Mouse (Mus musculus): ENCODE results near the gene Csrp1. TPM values are rescaled to one million over a fixed set of nuclear protein-coding genes. Genes with fewer than 3 reads are reported as not detected.

The Csrp1 gene
- polyA plus RNA-seq, 1 experiment from 2014 or later: 65.6 TPM

DNA sequence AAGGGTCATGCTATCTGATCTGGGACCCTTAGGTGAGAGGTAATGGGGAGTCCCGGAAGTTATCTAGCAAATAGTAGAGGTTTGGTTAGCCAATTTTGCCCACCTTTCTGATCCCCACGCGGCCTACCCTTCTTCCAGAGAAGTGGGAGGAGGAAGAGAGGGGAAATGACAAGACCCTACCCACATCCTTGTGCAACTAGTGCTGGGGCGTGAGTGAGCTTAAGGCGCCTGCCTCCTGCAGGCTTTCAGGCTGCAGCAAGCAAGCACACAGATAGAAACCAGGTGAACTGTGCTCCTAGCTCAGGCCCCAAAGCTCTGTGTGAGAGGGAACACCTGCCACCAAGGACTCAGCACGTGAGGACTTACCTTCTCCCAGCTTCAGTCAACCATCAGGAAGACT, 31.2 kb upstream of the Csrp1 start:
- Histone ChIP-seq H3K4me3 (ENCODE audit: low read depth, low read length) (peak overlapping the region; percentile 78), H3K4me2 (peak overlapping the region; percentile 99), H3K27ac (ENCODE audit: low read depth, low read length) (peak overlapping the region; percentile 73; the same call in 1 of the 2 replicates), H3K27me3 (replicated peaks; ENCODE audit: control insufficient read depth, insufficient read depth, low read length) (peaks cover 26% of the 10 kb centered on the region), H3K36me3 (ENCODE audit: control insufficient read depth, insufficient read depth, low read length) (no peaks in the 10 kb centered on the region), H3K9ac (ENCODE audit: low read depth, low read length) (peak overlapping the region; percentile 72; the same call in 1 of the 2 replicates), H3K9me3 (ENCODE audit: control insufficient read depth, low read length) (no peaks in the 10 kb centered on the region), H3K4me1 (replicated peaks; ENCODE audit: control insufficient read depth, insufficient read depth, low read length) (peaks cover 32% of the 10 kb centered on the region)
- WGBS: 10% methylated on average over 6 of the region's 6 CpGs
- DNase-seq (ENCODE audit: low spot score) (no peak), ATAC-seq (replicated peaks; ENCODE audit: low FRiP score) (no peak)

DNA sequence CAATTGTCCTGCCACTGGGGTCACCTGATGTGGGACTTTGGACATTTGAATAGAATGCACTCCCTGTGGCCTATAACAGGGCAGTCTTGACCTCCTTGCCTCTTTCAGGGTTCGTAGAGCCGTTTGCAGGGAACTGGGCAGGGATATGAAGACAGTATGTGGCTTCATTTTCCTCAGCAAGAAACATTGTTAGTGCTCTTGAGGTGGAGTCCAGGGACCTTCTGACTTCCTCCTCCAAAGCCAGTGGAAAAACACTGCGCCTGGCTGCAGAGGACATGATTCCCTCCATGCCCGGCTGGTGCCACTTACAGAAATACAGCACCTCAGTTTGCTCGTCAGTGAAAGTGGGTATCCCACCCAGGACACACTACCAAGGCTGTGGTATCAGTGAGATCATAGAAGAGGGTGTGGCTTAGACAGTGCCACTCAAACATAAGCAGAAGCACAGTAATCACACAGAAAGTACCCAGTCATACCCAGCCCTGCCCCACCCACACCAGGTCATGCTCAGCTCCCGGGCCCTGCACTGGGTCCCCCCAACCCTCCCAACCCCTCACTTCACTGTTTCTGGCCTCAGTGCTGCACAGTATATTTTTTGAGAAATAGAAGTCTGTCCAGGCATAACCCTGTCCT, 29.0 kb upstream of the Csrp1 start:
- Histone ChIP-seq H3K9me3 (ENCODE audit: control insufficient read depth, low read length) (no peaks in the 10 kb centered on the region), H3K36me3 (ENCODE audit: control insufficient read depth, insufficient read depth, low read length) (no peaks in the 10 kb centered on the region), H3K27me3 (replicated peaks; ENCODE audit: control insufficient read depth, insufficient read depth, low read length) (peaks cover 24% of the 10 kb centered on the region), H3K9ac (ENCODE audit: low read depth, low read length) (no peak overlapping the region), H3K4me2 (peak overlapping the region; percentile 52), H3K27ac (ENCODE audit: low read depth, low read length) (peak overlapping the region; percentile 32), H3K4me1 (replicated peaks; ENCODE audit: control insufficient read depth, insufficient read depth, low read length) (peaks cover 26% of the 10 kb centered on the region), H3K4me3 (ENCODE audit: low read depth, low read length) (no peak overlapping the region)
- DNase-seq (ENCODE audit: low spot score) (no peak), ATAC-seq (replicated peaks; ENCODE audit: low FRiP score) (peak; percentile 56)
- 61% methylated on average over 6 of the region's 6 CpGs for WGBS

DNA sequence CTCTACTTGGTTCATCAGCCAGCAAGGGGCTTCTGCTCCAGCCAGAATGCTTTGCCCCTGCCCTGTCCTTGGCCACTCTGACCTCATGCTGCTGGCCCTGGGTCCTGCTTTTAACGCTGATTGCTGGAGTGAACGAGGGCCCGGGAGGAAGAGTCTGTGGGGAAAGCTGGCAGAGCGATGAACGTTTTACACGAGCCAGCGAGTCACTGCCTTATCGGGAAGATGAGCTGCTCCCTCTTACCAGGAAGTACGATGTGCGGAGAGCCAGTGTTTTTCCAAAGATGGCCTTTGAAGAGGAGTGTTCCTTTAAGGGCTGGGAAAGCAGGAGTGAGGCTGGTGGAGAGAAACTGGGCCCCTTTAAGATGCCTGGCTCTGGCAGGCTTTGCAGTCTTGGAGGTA, 28.4 kb upstream of the Csrp1 start:
- no peak for ATAC-seq (replicated peaks; ENCODE audit: low FRiP score)
- no peak for DNase-seq (ENCODE audit: low spot score)
- 33% methylated on average over 10 of the region's 10 CpGs for WGBS
- Histone ChIP-seq H3K9ac (ENCODE audit: low read depth, low read length) (no peak overlapping the region), H3K27me3 (replicated peaks; ENCODE audit: control insufficient read depth, insufficient read depth, low read length) (peaks cover 21% of the 10 kb centered on the region), H3K36me3 (ENCODE audit: control insufficient read depth, insufficient read depth, low read length) (no peaks in the 10 kb centered on the region), H3K4me1 (replicated peaks; ENCODE audit: control insufficient read depth, insufficient read depth, low read length) (peaks cover 24% of the 10 kb centered on the region), H3K27ac (ENCODE audit: low read depth, low read length) (peak overlapping the region; percentile 32), H3K4me2 (peak overlapping the region; percentile 52), H3K4me3 (ENCODE audit: low read depth, low read length) (no peak overlapping the region), H3K9me3 (ENCODE audit: control insufficient read depth, low read length) (no peaks in the 10 kb centered on the region)

- H3K36me3 ChIP-seq (ENCODE audit: control insufficient read depth, insufficient read depth, low read length): no peaks in the 10 kb centered on the region
- no peak for ATAC-seq (replicated peaks; ENCODE audit: low FRiP score)
- H3K4me3 ChIP-seq (ENCODE audit: low read depth, low read length): no peak overlapping the region
- peaks cover 19% of the 10 kb centered on the region for H3K4me1 ChIP-seq (replicated peaks; ENCODE audit: control insufficient read depth, insufficient read depth, low read length)
- peaks cover 7% of the 10 kb centered on the region for H3K27me3 ChIP-seq (replicated peaks; ENCODE audit: control insufficient read depth, insufficient read depth, low read length)
- DNase-seq (ENCODE audit: low spot score): no peak
- 76% methylated on average over 11 of the region's 11 CpGs for WGBS
- H3K27ac ChIP-seq (ENCODE audit: low read depth, low read length): no peak overlapping the region
- no peak overlapping the region for H3K4me2 ChIP-seq
- no peak overlapping the region for H3K9ac ChIP-seq (ENCODE audit: low read depth, low read length)
- no peaks in the 10 kb centered on the region for H3K9me3 ChIP-seq (ENCODE audit: control insufficient read depth, low read length)
Measured at GRCm38 (mm10) chr1:135694181-135694580, 25.7 kb upstream of the Csrp1 start.

DNA sequence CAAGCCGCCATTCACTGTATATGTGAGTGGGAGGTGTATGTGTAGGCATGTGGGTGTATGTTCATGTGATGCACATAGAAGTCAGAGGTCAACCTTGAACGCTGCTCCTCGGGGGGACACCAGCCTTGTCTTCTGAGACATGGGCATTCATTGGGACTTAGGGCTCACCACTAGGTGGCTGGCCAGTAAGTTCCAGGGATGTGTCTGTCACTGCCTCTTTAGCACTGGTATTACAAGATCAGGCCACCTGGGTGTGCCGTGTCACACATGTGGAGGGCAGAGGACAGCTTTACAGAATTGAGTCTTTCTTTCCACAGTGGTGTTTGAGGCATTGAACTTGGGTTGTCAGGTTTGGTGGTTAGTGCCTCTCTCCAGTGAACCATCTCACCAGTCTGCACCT, 22.4 kb upstream of the Csrp1 start:
- Histone ChIP-seq H3K4me3 (ENCODE audit: low read depth, low read length) (no peak overlapping the region), H3K4me1 (replicated peaks; ENCODE audit: control insufficient read depth, insufficient read depth, low read length) (peaks cover 23% of the 10 kb centered on the region), H3K27me3 (replicated peaks; ENCODE audit: control insufficient read depth, insufficient read depth, low read length) (peaks cover 6% of the 10 kb centered on the region; the same call in 1 of the 2 replicates), H3K9me3 (ENCODE audit: control insufficient read depth, low read length) (no peaks in the 10 kb centered on the region), H3K9ac (ENCODE audit: low read depth, low read length) (no peak overlapping the region), H3K4me2 (no peak overlapping the region), H3K27ac (ENCODE audit: low read depth, low read length) (no peak overlapping the region), H3K36me3 (ENCODE audit: control insufficient read depth, insufficient read depth, low read length) (no peaks in the 10 kb centered on the region)
- 77% methylated on average over 4 of the region's 4 CpGs for WGBS
- DNase-seq (ENCODE audit: low spot score) (no peak), ATAC-seq (replicated peaks; ENCODE audit: low FRiP score) (no peak)

DNA sequence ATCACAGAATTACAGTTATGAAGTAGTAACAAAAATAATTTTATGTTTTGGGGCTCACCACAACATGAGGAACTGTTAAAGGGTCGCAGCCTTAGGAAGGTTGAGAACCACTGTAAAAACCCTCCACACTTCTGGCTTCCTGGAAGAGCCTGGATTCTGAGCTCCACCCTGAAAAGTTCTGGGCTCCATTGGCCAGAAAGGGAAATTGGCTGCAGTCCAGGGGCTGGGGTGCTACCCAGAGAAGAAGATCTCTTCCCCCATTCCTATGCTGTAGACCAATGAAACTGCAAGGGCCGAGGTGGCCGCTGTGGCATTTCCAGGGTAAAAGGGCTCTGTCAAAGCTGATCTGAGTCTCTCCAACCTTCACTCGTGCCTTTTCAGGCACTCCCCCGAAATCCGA, 21.8 kb upstream of the Csrp1 start:
- no peak for ATAC-seq (replicated peaks; ENCODE audit: low FRiP score)
- WGBS: 54% methylated on average over 6 of the region's 6 CpGs
- Histone ChIP-seq H3K36me3 (ENCODE audit: control insufficient read depth, insufficient read depth, low read length) (no peaks in the 10 kb centered on the region), H3K4me3 (ENCODE audit: low read depth, low read length) (no peak overlapping the region), H3K9me3 (ENCODE audit: control insufficient read depth, low read length) (no peaks in the 10 kb centered on the region), H3K27ac (ENCODE audit: low read depth, low read length) (no peak overlapping the region), H3K9ac (ENCODE audit: low read depth, low read length) (no peak overlapping the region), H3K27me3 (replicated peaks; ENCODE audit: control insufficient read depth, insufficient read depth, low read length) (peaks cover 6% of the 10 kb centered on the region; the same call in 1 of the 2 replicates), H3K4me1 (replicated peaks; ENCODE audit: control insufficient read depth, insufficient read depth, low read length) (peaks cover 23% of the 10 kb centered on the region), H3K4me2 (no peak overlapping the region)
- DNase-seq (ENCODE audit: low spot score): no peak

- Histone ChIP-seq H3K36me3 (ENCODE audit: control insufficient read depth, insufficient read depth, low read length) (no peaks in the 10 kb centered on the region), H3K4me1 (replicated peaks; ENCODE audit: control insufficient read depth, insufficient read depth, low read length) (peaks cover 23% of the 10 kb centered on the region), H3K27ac (ENCODE audit: low read depth, low read length) (no peak overlapping the region), H3K9me3 (ENCODE audit: control insufficient read depth, low read length) (no peaks in the 10 kb centered on the region), H3K4me2 (peak overlapping the region; percentile 73), H3K9ac (ENCODE audit: low read depth, low read length) (no peak overlapping the region), H3K27me3 (replicated peaks; ENCODE audit: control insufficient read depth, insufficient read depth, low read length) (peaks cover 6% of the 10 kb centered on the region; the same call in 1 of the 2 replicates), H3K4me3 (ENCODE audit: low read depth, low read length) (0 out of 2 replicates have a peak overlapping the region, but pooled peaks have one; percentile 39)
- DNase-seq (ENCODE audit: low spot score): no peak
- 39% methylated on average over 11 of the region's 11 CpGs for WGBS
- ATAC-seq (replicated peaks; ENCODE audit: low FRiP score): no peak
Measured at GRCm38 (mm10) chr1:135698451-135698921, 21.4 kb upstream of the Csrp1 start.

- no peaks in the 10 kb centered on the region for H3K9me3 ChIP-seq (ENCODE audit: control insufficient read depth, low read length)
- ATAC-seq (replicated peaks; ENCODE audit: low FRiP score) (peak; percentile 39; the same call in 1 of the 2 replicates), DNase-seq (ENCODE audit: low spot score) (peak; percentile 76)
Measured at GRCm38 (mm10) chr1:135698996-135699705, 20.7 kb upstream of the Csrp1 start.

More at GRCm38 (mm10) chr1:135698996-135699705, 20.7 kb upstream of the Csrp1 start:
- peak overlapping the region; percentile 48; the same call in 1 of the 2 replicates for H3K9ac ChIP-seq (ENCODE audit: low read depth, low read length)
- peak overlapping the region; percentile 73 for H3K4me2 ChIP-seq
- peaks cover 6% of the 10 kb centered on the region; the same call in 1 of the 2 replicates for H3K27me3 ChIP-seq (replicated peaks; ENCODE audit: control insufficient read depth, insufficient read depth, low read length)
- H3K4me3 ChIP-seq (ENCODE audit: low read depth, low read length): peak overlapping the region; percentile 39
- whole genome bisulfite sequencing: 10% methylated on average over 29 of the region's 29 CpGs
- no peak overlapping the region for H3K27ac ChIP-seq (ENCODE audit: low read depth, low read length)
- peaks cover 23% of the 10 kb centered on the region for H3K4me1 ChIP-seq (replicated peaks; ENCODE audit: control insufficient read depth, insufficient read depth, low read length)
- no peaks in the 10 kb centered on the region for H3K36me3 ChIP-seq (ENCODE audit: control insufficient read depth, insufficient read depth, low read length)

Data from liver, embryonic 11.5 days (tissue).